Mouse (Mus musculus) brain, embryonic 14.5 days (tissue): Measurements from ENCODE around the gene Tmem80.

Experiments used
- CTCF ChIP-seq: fragments of 200-500 bp; IDR thresholded peaks from 2 replicates; pipeline ENCODE4 v1.5.1; 2012; ENCODE audit warnings: inconsistent platforms, mild to moderate bottlenecking, moderate library complexity, borderline replicate concordance; ENCODE audit not compliant: insufficient read depth, insufficient read length; ENCODE audit errors: extremely low read depth
- POLR2A ChIP-seq: fragments of 200-500 bp; IDR thresholded peaks from 2 replicates; pipeline ENCODE4 v1.6.1; 2012; ENCODE audit warnings: mild to moderate bottlenecking, inconsistent platforms, borderline replicate concordance; ENCODE audit not compliant: poor library complexity, insufficient read depth, insufficient read length, severe bottlenecking; ENCODE audit errors: extremely low read depth

DNA sequence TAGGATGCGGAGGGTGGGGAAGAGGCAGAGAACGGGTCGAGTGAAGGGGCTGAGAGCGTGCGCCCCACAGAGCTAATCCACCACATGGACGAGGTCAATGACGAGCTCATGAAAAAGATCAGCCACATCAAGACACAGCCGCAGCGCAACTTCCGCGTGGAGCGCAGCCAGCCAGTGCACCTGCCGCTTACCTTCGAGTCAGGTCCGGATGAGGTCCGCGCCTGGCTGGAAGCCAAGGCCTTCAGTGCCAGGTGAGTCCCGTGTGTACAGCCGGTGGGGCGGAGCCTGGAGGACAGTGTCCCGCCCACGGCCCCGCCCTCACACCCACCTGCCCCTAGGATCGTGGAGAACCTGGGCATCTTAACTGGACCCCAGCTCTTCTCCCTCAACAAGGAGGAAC, 34.0 kb downstream of the Tmem80 start:
- TF ChIP-seq CTCF (no peak), POLR2A (no peak)
